Mouse (Mus musculus) small intestine, adult 10 weeks (tissue): ENCODE results near the gene Mob3c. TPM values are rescaled to one million over a fixed set of nuclear protein-coding genes. Genes with fewer than 3 reads are reported as not detected.

ENCODE experiments used
- polyA plus RNA-seq: library from polyadenylated mRNA; stranded (reverse); fragments of 350-450 nt; fragmentation: Illumina TruSeq; extraction: RNeasy Lipid Tissue Mini Kit (QIAGEN cat#74804); gene quantifications from one replicate; pipeline ENCODE4 v1.2.3, GENCODE M21; 2014; ENCODE audit warnings: low replicate concordance

Gene Mob3c
- 25.4 TPM for polyA plus RNA-seq

GRCm38 (mm10) chr4:115827888-115828571, at the start of gene Mob3c:
TSS of gene Mob3c (plus strand) at chr4:115828092.

GRCm38 (mm10) chr4:115780918-115781317, 47.0 kb upstream of the Mob3c start, which contains the start of gene Tex38:
TSS of gene Tex38 (minus strand) at chr4:115781018.

GRCm38 (mm10) chr4:115784769-115785510, 43.0 kb upstream of the Mob3c start, which contains the start of gene Atpaf1:
TSS of gene Atpaf1 (plus strand) at chr4:115784812.

GRCm38 (mm10) chr4:115838696-115839641, 11.1 kb downstream of the Mob3c start, which contains the start of gene Mknk1:
TSS of gene Mknk1 (plus strand) at chr4:115839198.

GRCm38 (mm10) chr4:115884022-115884421, 56.1 kb downstream of the Mob3c start, which contains the start of gene Kncn:
TSS of gene Kncn (plus strand) at chr4:115884400.

Other genes with a start within 250 kb of the Mob3c start
- 0.71 TPM for gene Cyp4a32, start 227.1 kb upstream of the Mob3c start, polyA plus RNA-seq
- gene Cyp4b1, start 180.4 kb upstream of the Mob3c start, polyA plus RNA-seq, result 99.5 TPM
- gene Efcab14, start 90.3 kb upstream of the Mob3c start, polyA plus RNA-seq, result 103 TPM
- not detected for gene Tex38, start 47.1 kb upstream of the Mob3c start, polyA plus RNA-seq
- 166 TPM for gene Atpaf1, start 43.3 kb upstream of the Mob3c start, polyA plus RNA-seq
- 10.1 TPM for gene Mknk1, start 11.1 kb downstream of the Mob3c start, polyA plus RNA-seq
- gene Kncn, start 56.3 kb downstream of the Mob3c start, polyA plus RNA-seq, result not detected
- gene 6430628N08Rik, start 62.6 kb downstream of the Mob3c start, polyA plus RNA-seq, result not detected
- gene Dmbx1, start 111.8 kb downstream of the Mob3c start, polyA plus RNA-seq, result not detected
- 27.4 TPM for gene Faah, start 189.8 kb downstream of the Mob3c start, polyA plus RNA-seq
- 10.1 TPM for gene Nsun4, start 225.8 kb downstream of the Mob3c start, polyA plus RNA-seq
- gene Uqcrh, start 247.0 kb downstream of the Mob3c start, polyA plus RNA-seq, result 172 TPM
- 2.3 TPM for gene Lrrc41, start 247.2 kb downstream of the Mob3c start, polyA plus RNA-seq